Mouse (Mus musculus): ENCODE measurements at regions not wholly inside any gene's neighbourhood (a gene's known extent, or its start where the extent isn't known, plus 50 kb on each side); places are given as distances from the start of the nearest gene placed in this dataset.

- TF ChIP-seq TAL1 (IDR thresholded peaks at IDR 0.05; ENCODE audit: low read length) (no peak), GATA1 (IDR thresholded peaks at IDR 0.05; ENCODE audit: low read depth, low read length) (no peak), CTCF (IDR thresholded peaks at IDR 0.05 in 2 of 3, conservative IDR thresholded peaks at IDR 0.05 in 1 of 3; ENCODE audit: control insufficient read depth in 1 of 3, insufficient read depth in 1 of 3, low read depth in 2 of 3, low read length in 3 of 3, poor library complexity in 1 of 3, severe bottlenecking in 1 of 3) (peak in 1 of 3 experiments; percentile 46; a peak in 3 of 6 replicates), MAFK (IDR thresholded peaks at IDR 0.05; ENCODE audit: borderline replicate concordance, low read depth, low read length) (no peak), POLR2AphosphoS2 (IDR thresholded peaks at IDR 0.05; ENCODE audit: low read length) (no peak), TCF12 (IDR thresholded peaks at IDR 0.05; ENCODE audit: low read depth, low read length) (no peak), USF2 (IDR thresholded peaks at IDR 0.05; ENCODE audit: borderline replicate concordance in 1 of 2, insufficient read depth in 1 of 2, low read depth in 1 of 2, low read length in 2 of 2) (no peak), POLR2AphosphoS5 (IDR thresholded peaks at IDR 0.05; ENCODE audit: borderline replicate concordance, low read depth, low read length) (no peak), ZC3H11A (IDR thresholded peaks at IDR 0.05; ENCODE audit: low read depth, low read length) (peak; percentile 22; the same call in 1 of the 2 replicates), CHD2 (IDR thresholded peaks at IDR 0.05; ENCODE audit: low read length) (no peak), EP300 (IDR thresholded peaks at IDR 0.05; ENCODE audit: low read depth in 1 of 2, low read length in 2 of 2) (no peak), POLR2A (IDR thresholded peaks at IDR 0.05; ENCODE audit: control insufficient read depth in 1 of 2, insufficient read depth in 1 of 2, low read depth in 1 of 2, low read length in 2 of 2, poor library complexity in 1 of 2) (no peak)
Measured at GRCm38 (mm10) chr2:78021905-78022304, 75.7 kb upstream of the Cwc22 start.
